Mouse (Mus musculus) forebrain, postnatal 0 days (tissue): Measurements from ENCODE around the gene Lif. TPM values are rescaled to one million over a fixed set of nuclear protein-coding genes. Genes with fewer than 3 reads are reported as not detected.

ENCODE experiments used
- ATAC-seq: fragments of 200-750 bp; cut with Nextera tagmentation; 2 replicates; pipeline ENCODE4 v1.8.0; 2017; ENCODE audit warnings: mild to moderate bottlenecking, moderate library complexity
- DNase-seq: peaks from one replicate; pipeline ENCODE4 v3.0.0-alpha.2; 2015
- H3K27ac ChIP-seq: fragments of 300-500 bp; sonication (generic); 2 replicates; pipeline ENCODE4 v1.5.1; 2014; ENCODE audit warnings: low read depth, mild to moderate bottlenecking, antibody characterized with exemption, low read length, moderate library complexity, mixed read lengths
- H3K27me3 ChIP-seq: fragments of 300-500 bp; sonication (generic); 2 replicates; pipeline ENCODE4 v1.6.1; 2014; ENCODE audit warnings: mild to moderate bottlenecking, low read length, mixed read lengths; ENCODE audit not compliant: insufficient read depth
- H3K36me3 ChIP-seq: fragments of 300-500 bp; sonication (generic); 2 replicates; pipeline ENCODE4 v1.6.1; 2014; ENCODE audit warnings: mild to moderate bottlenecking, moderate library complexity; ENCODE audit not compliant: insufficient read depth
- H3K4me1 ChIP-seq: fragments of 300-500 bp; sonication (generic); 2 replicates; pipeline ENCODE4 v1.6.1; 2014; ENCODE audit warnings: antibody characterized with exemption; ENCODE audit not compliant: insufficient read depth
- H3K4me2 ChIP-seq: fragments of 300-500 bp; sonication (generic); 2 replicates; pipeline ENCODE4 v1.6.1; 2014; ENCODE audit warnings: low read depth, mild to moderate bottlenecking, moderate library complexity
- H3K4me3 ChIP-seq: fragments of 300-500 bp; sonication (generic); 2 replicates; pipeline ENCODE4 v1.5.1; 2014; ENCODE audit warnings: low read depth, low read length, mixed read lengths
- H3K9ac ChIP-seq: fragments of 300-500 bp; sonication (generic); 2 replicates; pipeline ENCODE4 v1.6.1; 2014; ENCODE audit warnings: mild to moderate bottlenecking
- H3K9me3 ChIP-seq: fragments of 300-500 bp; sonication (generic); 2 replicates; pipeline ENCODE4 v1.6.1; 2016; ENCODE audit warnings: low read length
- CTCF ChIP-seq: sonication (generic); IDR thresholded peaks from 2 replicates; pipeline ENCODE4 v1.5.1; 2016; ENCODE audit warnings: antibody characterized with exemption, control low read depth, low read depth
- WGBS: fragments of 180-500 bp; shearing (Covaris S2); extraction: QIAGEN DNeasy Blood & Tissue Kit; methylation state at CpG from one replicate; pipeline ENCODE4 v1.1.7; 2014; 5-methylcytosine and 5-hydroxymethylcytosine counted together
- polyA plus RNA-seq: library from polyadenylated mRNA; unstranded; fragments of >200 nt; fragmentation: Nextera tagmentation; extraction: Ambion mirVana; gene quantifications from 2 replicates; pipeline ENCODE4 v1.2.1, GENCODE M21; 2015
- total RNA-seq: library from RNA; depleted of rRNA; stranded (reverse); fragments of >200 nt; gene quantifications from 2 replicates; pipeline ENCODE4 v1.2.3, GENCODE M21; 2014; rRNA removed

The Lif gene
- total and polyA plus RNA-seq, 2 experiments from 2014 or later, result 0.22 to 0.43 TPM

DNA sequence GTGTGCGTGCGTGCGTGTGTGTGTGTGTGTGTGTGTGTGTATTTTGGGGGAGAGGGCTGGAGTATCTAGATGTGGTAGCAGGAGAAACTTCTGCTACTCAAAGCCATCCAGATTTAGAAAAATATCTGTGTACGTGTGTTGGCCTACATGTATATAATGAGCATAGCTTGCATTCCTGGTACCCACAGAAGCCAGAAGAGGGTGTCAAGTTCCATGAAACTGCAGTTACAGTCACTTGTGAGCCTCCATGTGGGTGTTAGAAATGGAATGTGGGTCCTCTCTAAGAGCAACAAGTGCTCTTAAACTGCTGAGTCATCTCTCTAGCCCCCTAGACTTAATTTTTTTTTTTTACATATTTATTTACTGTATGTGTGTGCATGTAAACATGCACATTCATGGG is 53.0 kb downstream of the Lif start:
- DNase-seq (no peak), ATAC-seq (no peak)
- 90% methylated on average over 4 of the region's 4 CpGs for WGBS
- Histone ChIP-seq H3K9ac (no peak overlapping the region), H3K27ac (no peak overlapping the region), H3K36me3 (no peaks in the 10 kb centered on the region), H3K4me1 (no peaks in the 10 kb centered on the region), H3K4me2 (no peak overlapping the region), H3K9me3 (no peaks in the 10 kb centered on the region), H3K27me3 (no peaks in the 10 kb centered on the region), H3K4me3 (no peak overlapping the region)
- TF ChIP-seq CTCF, result no peak

DNA sequence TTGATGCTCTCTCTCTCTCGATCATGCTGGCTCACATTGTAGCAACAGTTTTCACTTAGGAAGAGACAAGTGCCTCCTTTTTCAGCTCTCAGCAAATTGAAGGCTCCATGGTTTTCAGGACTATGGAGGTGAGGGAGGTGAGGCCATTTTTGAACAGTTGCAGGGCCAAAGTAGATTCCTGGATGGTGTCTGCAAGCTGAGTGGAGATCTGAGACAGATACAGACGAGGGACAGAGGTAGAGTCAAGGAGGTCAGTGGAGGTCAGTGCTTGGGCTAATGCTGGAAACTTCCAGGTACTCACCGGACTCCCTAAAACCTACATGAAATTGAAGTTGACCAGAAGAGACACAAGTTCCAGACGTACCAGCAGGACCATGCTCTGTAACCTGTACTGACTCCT is 54.8 kb downstream of the Lif start:
- Histone ChIP-seq H3K27me3 (no peaks in the 10 kb centered on the region), H3K4me1 (no peaks in the 10 kb centered on the region)
- ATAC-seq, result no peak

DNA sequence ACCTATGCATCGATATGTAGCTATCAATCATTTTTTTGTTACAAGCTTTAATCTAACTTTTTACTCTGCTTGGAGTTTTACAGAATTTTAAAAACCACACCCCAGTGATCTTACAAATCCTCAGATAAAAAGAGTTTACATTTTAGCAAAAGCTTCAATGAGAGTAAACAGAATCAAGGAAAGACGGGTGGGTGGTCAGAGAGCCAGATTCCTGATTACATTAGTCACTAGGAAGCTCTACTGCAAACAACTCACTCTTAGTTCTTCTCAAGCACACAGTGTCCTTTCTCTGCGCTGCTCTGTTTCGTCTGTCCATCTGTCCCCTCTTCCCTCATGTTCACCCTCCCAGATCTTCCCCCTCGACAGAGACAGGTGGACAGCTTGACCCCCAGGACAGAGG is 59.9 kb downstream of the Lif start:
- no peak overlapping the region for H3K27ac ChIP-seq
- H3K9ac ChIP-seq, result no peak overlapping the region
- H3K4me3 ChIP-seq, result no peak overlapping the region
- 66% methylated on average over 5 of the region's 5 CpGs for WGBS
- H3K9me3 ChIP-seq, result no peaks in the 10 kb centered on the region
- H3K27me3 ChIP-seq, result no peaks in the 10 kb centered on the region
- H3K4me1 ChIP-seq, result no peaks in the 10 kb centered on the region
- DNase-seq (no peak), ATAC-seq (no peak)
- H3K4me2 ChIP-seq, result no peak overlapping the region
- no peak for TF ChIP-seq CTCF
- no peaks in the 10 kb centered on the region for H3K36me3 ChIP-seq

More for the DNA sequence above, 54.8 kb downstream of the Lif start:
- 80% methylated on average over 4 of the region's 4 CpGs for WGBS
- no peak for DNase-seq
- Histone ChIP-seq H3K9ac (no peak overlapping the region), H3K27ac (no peak overlapping the region), H3K36me3 (no peaks in the 10 kb centered on the region), H3K4me3 (no peak overlapping the region), H3K4me2 (no peak overlapping the region), H3K9me3 (no peaks in the 10 kb centered on the region)
- no peak for TF ChIP-seq CTCF

DNA sequence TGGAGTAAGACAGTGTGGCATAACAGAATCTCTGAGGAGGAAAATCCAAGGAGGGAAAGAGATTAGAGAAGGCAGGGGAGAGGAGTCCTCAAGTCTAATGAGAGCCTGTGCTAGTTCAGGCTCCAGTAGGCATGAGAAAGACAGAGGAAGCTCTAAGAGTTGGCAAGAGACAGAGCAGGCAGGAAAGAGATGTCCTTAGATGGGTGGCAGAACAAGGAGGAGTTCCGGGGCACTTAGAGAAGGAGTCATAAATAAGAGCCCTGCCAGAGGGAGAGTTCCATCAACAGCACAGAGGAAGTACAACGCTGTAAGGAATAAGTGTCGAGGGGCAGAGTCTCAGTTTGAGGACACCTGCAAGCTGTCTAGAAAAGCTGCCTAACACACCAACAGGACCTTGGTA is 60.7 kb downstream of the Lif start:
- no peak for TF ChIP-seq CTCF
- no peak for ATAC-seq
- Histone ChIP-seq H3K36me3 (no peaks in the 10 kb centered on the region), H3K27ac (no peak overlapping the region), H3K27me3 (no peaks in the 10 kb centered on the region), H3K9ac (no peak overlapping the region), H3K4me1 (no peaks in the 10 kb centered on the region), H3K4me3 (no peak overlapping the region), H3K9me3 (no peaks in the 10 kb centered on the region), H3K4me2 (no peak overlapping the region)
- WGBS, result 87% methylated on average over 3 of the region's 3 CpGs
- DNase-seq, result no peak

DNA sequence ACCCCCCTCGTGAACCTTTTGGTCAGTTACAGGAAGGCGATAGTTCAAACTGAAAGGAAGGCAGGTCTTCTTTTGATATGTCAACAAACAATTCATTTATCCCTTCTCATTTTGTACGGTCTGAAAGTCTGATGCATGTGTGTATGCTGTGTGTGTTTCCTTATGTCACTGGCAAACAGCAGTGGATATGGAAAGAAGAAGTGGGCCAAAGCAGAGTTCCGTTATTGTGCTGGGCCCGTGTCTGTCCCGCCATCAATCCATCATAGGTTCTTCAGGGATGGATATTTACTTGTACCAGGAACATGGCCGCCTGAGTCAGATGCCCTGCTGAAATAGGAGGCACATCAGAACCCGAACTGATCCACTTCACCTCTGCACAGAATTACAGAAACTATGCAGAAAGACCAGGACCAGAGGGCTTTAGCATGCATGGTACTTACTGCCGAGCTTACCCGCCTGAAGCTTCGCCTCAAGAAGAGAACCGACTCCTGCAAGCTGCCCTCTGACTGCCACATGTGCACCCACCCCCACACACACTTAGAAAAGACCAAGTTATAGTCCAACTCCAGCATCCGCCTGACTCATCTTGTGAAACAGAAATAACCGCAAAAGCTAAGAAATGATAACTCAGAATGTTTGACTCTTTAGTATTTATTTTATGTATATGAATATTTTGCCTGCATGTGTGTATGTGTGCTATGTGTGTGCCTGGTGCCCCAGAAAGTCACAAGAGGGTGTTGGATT is 62.0 kb downstream of the Lif start:
- no peak for DNase-seq
- no peak for ATAC-seq
- Histone ChIP-seq H3K27me3 (no peaks in the 10 kb centered on the region), H3K4me3 (no peak overlapping the region), H3K4me1 (no peaks in the 10 kb centered on the region), H3K9me3 (no peaks in the 10 kb centered on the region), H3K27ac (no peak overlapping the region), H3K9ac (no peak overlapping the region), H3K36me3 (no peaks in the 10 kb centered on the region), H3K4me2 (no peak overlapping the region)
- no peak for TF ChIP-seq CTCF
- 90% methylated on average over 14 of the region's 14 CpGs for WGBS

DNA sequence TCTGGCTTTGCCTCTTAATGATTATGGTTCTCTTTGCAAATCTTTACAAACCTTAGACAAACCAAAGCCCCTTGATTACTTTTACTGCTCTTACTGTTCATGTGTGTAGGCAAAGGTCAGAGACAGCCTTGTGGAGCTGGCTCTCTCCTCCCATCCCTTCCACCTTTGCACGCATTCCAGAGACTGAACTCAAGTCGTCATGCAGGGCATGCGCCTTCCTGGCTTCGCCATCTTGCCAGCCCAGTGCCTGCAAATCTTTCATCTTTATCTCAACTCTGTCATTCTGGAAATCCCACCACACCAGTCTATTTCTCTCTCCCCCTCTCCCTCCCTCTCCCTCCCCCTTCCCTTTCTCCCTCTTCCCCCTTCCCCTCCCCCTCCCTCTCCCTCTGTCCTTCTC is 63.5 kb downstream of the Lif start:
- Histone ChIP-seq H3K27ac (no peak overlapping the region), H3K36me3 (no peaks in the 10 kb centered on the region), H3K4me2 (no peak overlapping the region), H3K4me1 (no peaks in the 10 kb centered on the region), H3K4me3 (no peak overlapping the region), H3K27me3 (no peaks in the 10 kb centered on the region), H3K9me3 (no peaks in the 10 kb centered on the region), H3K9ac (no peak overlapping the region)
- ATAC-seq, result no peak
- no peak for TF ChIP-seq CTCF
- 51% methylated on average over 4 of the region's 4 CpGs for WGBS
- no peak for DNase-seq

Other genes starting within 250 kb of the Lif start
- not detected in 2 replicates for gene Sec14l4, start 226.1 kb upstream of the Lif start, total RNA-seq
- not detected in 2 replicates for gene Sec14l4, start 226.1 kb upstream of the Lif start, polyA plus RNA-seq
- gene Sec14l3, start 192.7 kb upstream of the Lif start, total RNA-seq, result 3.6 and 4.7 TPM in 2 replicates
- 2.1 and 3.8 TPM in 2 replicates for gene Sec14l3, start 192.7 kb upstream of the Lif start, polyA plus RNA-seq
- gene Mtfp1, start 162.1 kb upstream of the Lif start, total RNA-seq, result 10.1 and 11.8 TPM in 2 replicates
- gene Mtfp1, start 162.1 kb upstream of the Lif start, polyA plus RNA-seq, result 12.4 and 14.2 TPM in 2 replicates
- gene Sec14l2, start 134.1 kb upstream of the Lif start, total RNA-seq, result 4.4 and 5.8 TPM in 2 replicates
- 2.9 and 3.4 TPM in 2 replicates for gene Sec14l2, start 134.1 kb upstream of the Lif start, polyA plus RNA-seq
- gene Rnf215, start 122.4 kb upstream of the Lif start, total RNA-seq, result 73.9 and 90.1 TPM in 2 replicates
- 37.4 and 45.4 TPM in 2 replicates for gene Rnf215, start 122.4 kb upstream of the Lif start, polyA plus RNA-seq
- 13.9 and 25.0 TPM in 2 replicates for gene Ccdc157, start 97.3 kb upstream of the Lif start, total RNA-seq
- gene Ccdc157, start 97.3 kb upstream of the Lif start, polyA plus RNA-seq, result 5.2 and 7.8 TPM in 2 replicates
- gene Sf3a1, start 97.2 kb upstream of the Lif start, total RNA-seq, result 46.7 and 54.4 TPM in 2 replicates
- gene Sf3a1, start 97.2 kb upstream of the Lif start, polyA plus RNA-seq, result 30.6 and 34.6 TPM in 2 replicates
- gene Tbc1d10a, start 70.8 kb upstream of the Lif start, total RNA-seq, result 41.9 and 42.0 TPM in 2 replicates
- 33.1 and 37.6 TPM in 2 replicates for gene Tbc1d10a, start 70.8 kb upstream of the Lif start, polyA plus RNA-seq
- gene Castor1, start 39.3 kb upstream of the Lif start, total RNA-seq, result 5.0 and 6.9 TPM in 2 replicates
- gene Castor1, start 39.3 kb upstream of the Lif start, polyA plus RNA-seq, result 4.2 and 4.9 TPM in 2 replicates
- 0.05 TPM in 1 of 2 replicates, not detected in the other for gene Osm, start 21.1 kb upstream of the Lif start, total RNA-seq
- gene Osm, start 21.1 kb upstream of the Lif start, polyA plus RNA-seq, result 0.13 and 0.14 TPM in 2 replicates
- not detected in 2 replicates for gene Hormad2, start 183.5 kb downstream of the Lif start, total RNA-seq
- gene Hormad2, start 183.5 kb downstream of the Lif start, polyA plus RNA-seq, result 0.09 TPM in 1 of 2 replicates, not detected in the other